Mouse (Mus musculus) ES-Bruce4 (cell line): ENCODE data around the gene Fgfr2.
A peak's percentile ranks its signal among the peaks of the same experiment; 100 is the strongest.

Experiments
- CTCF ChIP-seq: IDR thresholded peaks from one replicate; pipeline ENCODE4 v1.8.1; 2011; ENCODE audit warnings: low read depth, low read length
- EP300 ChIP-seq: IDR thresholded peaks from 2 replicates; pipeline ENCODE4 v1.6.1; 2011; ENCODE audit warnings: low read depth, low read length; ENCODE audit not compliant: insufficient read depth
- POLR2A ChIP-seq: IDR thresholded peaks from one replicate; pipeline ENCODE4 v1.8.1; 2011; ENCODE audit warnings: low read length; ENCODE audit not compliant: insufficient read depth

GRCm38 (mm10) chr7:133120221-133120751, 2.9 kb downstream of the Fgfr2 start:
- no peak for TF ChIP-seq POLR2A
- TF ChIP-seq CTCF, result no peak
- TF ChIP-seq EP300, result 0 out of 2 replicates have a peak, but pooled peaks have one; percentile 18
